Mouse (Mus musculus): ENCODE measurements around the gene Slc35g2.

GRCm38 (mm10) chr9:100573942-100574341 is 3.1 kb upstream of the Slc35g2 start:
- TF ChIP-seq CTCF (IDR thresholded peaks at IDR 0.05; ENCODE audit: low read depth, low read length) (no peak), POLR2A (IDR thresholded peaks at IDR 0.05; ENCODE audit: extremely low read depth, insufficient read depth, low read length) (no peak)

Measured in liver, adult 2 months (tissue).